Mouse (Mus musculus) stomach, postnatal 0 days (tissue): ENCODE measurements around the gene Adgra3.

Source experiments
- CTCF ChIP-seq: IDR thresholded peaks from 2 replicates; pipeline ENCODE4 v1.5.1; 2016; ENCODE audit warnings: antibody characterized with exemption, low read depth, mild to moderate bottlenecking, moderate library complexity
- EP300 ChIP-seq: optimal IDR thresholded peaks from 2 replicates; pipeline ENCODE3; 2016; ENCODE audit warnings: antibody characterized with exemption

DNA sequence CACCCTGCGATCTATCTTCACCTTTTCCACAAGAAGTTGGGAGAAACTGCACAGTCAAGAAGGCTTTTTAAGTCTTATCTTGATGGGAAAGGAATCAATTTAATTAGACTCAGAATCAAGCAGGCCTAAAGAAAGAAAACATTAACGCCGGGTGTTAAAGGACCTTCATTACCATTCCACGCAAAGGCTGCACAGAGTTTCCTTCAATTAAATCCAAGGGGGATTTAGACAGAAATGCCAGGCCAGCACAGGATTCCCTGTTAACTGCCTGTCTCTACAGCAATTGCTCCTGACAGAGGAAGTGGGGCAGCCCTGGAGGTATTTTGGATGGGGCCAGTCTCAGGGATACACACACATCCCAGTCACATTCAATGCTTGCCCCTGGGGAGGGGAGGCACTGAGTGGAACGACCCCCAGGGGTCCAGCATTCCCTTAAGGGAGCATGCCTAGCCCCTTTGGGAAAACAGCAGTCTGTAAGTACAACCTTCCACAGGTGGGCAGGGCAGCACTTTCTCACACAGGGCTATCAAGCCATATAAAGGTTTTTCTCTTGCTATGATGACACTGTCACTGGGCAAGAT lies 10.4 kb downstream of the Adgra3 start:
- no peak for TF ChIP-seq CTCF
- TF ChIP-seq EP300: no peak
